Mouse (Mus musculus) MEL (cell line): Measurements from ENCODE around the gene Camkv.

Experiments
- CTCF ChIP-seq, 3 experiments: IDR thresholded peaks in 2 of 3; conservative IDR thresholded peaks in 1 of 3; 2 replicates each; pipeline ENCODE4 v1.5.1; 2011 to 2012; ENCODE audit warnings: low read length in 3 of 3, low read depth in 2 of 3, mild to moderate bottlenecking in 2 of 3, improper control_type of control experiment in 1 of 3, inconsistent platforms in 1 of 3, mixed read lengths in 1 of 3, moderate library complexity in 1 of 3; ENCODE audit not compliant: control insufficient read depth in 1 of 3, insufficient read depth in 1 of 3, poor library complexity in 1 of 3, severe bottlenecking in 1 of 3
- E2F4 ChIP-seq: IDR thresholded peaks from 2 replicates; pipeline ENCODE4 v1.6.1; 2011; ENCODE audit warnings: low read depth, low read length, improper control_type of control experiment, borderline replicate concordance
- EP300 ChIP-seq, 2 experiments: IDR thresholded peaks; 2 replicates each; pipeline ENCODE4 v1.6.1; 2011; ENCODE audit warnings: improper control_type of control experiment in 2 of 2, low read length in 2 of 2, low read depth in 1 of 2, mild to moderate bottlenecking in 1 of 2
- ETS1 ChIP-seq: IDR thresholded peaks from 2 replicates; pipeline ENCODE4 v1.6.1; 2012; ENCODE audit warnings: low read depth, mild to moderate bottlenecking, inconsistent platforms, low read length, improper control_type of control experiment, moderate library complexity
- KAT2A ChIP-seq: conservative IDR thresholded peaks from 2 replicates; pipeline ENCODE4 v1.6.1; 2012; ENCODE audit warnings: low read depth, low read length, improper control_type of control experiment, inconsistent platforms
- MAFK ChIP-seq: IDR thresholded peaks from 2 replicates; pipeline ENCODE4 v1.6.1; 2011; ENCODE audit warnings: low read depth, mild to moderate bottlenecking, low read length, improper control_type of control experiment, borderline replicate concordance
- MAX ChIP-seq: IDR thresholded peaks from 2 replicates; pipeline ENCODE4 v1.6.1; 2011; ENCODE audit warnings: low read length, improper control_type of control experiment
- NELFE ChIP-seq: IDR thresholded peaks from 2 replicates; pipeline ENCODE4 v1.6.1; 2011; ENCODE audit warnings: low read depth, low read length, improper control_type of control experiment
- POLR2A ChIP-seq, 2 experiments: IDR thresholded peaks; 2 replicates each; pipeline ENCODE4 v1.6.1; 2011 to 2012; ENCODE audit warnings: low read length in 2 of 2, mild to moderate bottlenecking in 2 of 2, control low read depth in 1 of 2, improper control_type of control experiment in 1 of 2, low read depth in 1 of 2, moderate library complexity in 1 of 2; ENCODE audit not compliant: control insufficient read depth in 1 of 2, insufficient read depth in 1 of 2, poor library complexity in 1 of 2
- USF1 ChIP-seq: IDR thresholded peaks from 2 replicates; pipeline ENCODE4 v1.6.1; 2014; ENCODE audit warnings: low read depth, mild to moderate bottlenecking, inconsistent platforms, low read length, improper control_type of control experiment, moderate library complexity
- ZNF384 ChIP-seq: IDR thresholded peaks from 2 replicates; pipeline ENCODE4 v1.6.1; 2012; ENCODE audit warnings: low read depth, mild to moderate bottlenecking, inconsistent platforms, low read length, improper control_type of control experiment

DNA sequence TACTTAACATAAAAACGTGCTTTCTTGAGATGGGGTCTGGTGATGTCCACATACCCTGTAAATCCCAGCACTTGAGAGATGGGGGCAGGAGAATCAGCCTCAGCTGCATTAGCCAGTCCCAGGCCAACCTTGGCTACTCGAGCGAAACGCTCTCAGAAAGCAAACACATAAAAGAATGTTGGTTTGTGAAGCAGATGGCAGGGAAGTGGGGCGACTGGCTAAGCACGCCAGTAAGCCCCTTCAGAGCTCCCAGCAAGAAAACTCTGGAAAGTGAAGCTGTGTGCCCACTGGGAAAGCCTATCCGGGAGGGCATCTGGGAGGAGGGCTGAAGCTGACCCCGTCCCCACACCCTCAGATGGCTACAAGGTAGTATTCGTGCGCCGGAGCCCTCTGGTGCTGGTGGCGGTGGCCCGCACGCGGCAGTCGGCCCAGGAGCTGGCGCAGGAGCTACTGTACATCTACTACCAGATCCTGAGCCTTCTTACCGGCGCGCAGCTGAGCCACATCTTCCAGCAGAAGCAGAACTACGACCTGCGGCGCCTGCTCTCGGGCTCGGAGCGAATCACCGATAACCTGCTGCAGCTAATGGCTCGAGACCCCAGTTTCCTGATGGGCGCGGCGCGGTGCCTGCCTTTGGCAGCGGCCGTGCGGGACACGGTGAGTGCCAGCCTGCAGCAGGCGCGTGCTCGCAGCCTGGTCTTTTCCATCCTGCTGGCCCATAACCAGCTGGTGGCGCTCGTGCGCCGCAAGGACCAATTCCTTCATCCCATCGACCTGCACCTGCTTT lies 34.4 kb upstream of the Camkv start:
- TF ChIP-seq CTCF (IDR thresholded peaks at IDR 0.05 in 2 of 3, conservative IDR thresholded peaks at IDR 0.05 in 1 of 3; ENCODE audit: control insufficient read depth in 1 of 3, insufficient read depth in 1 of 3, low read depth in 2 of 3, low read length in 3 of 3, poor library complexity in 1 of 3, severe bottlenecking in 1 of 3) (peak in 2 of 3 experiments; percentile 19 to 36; a peak in 4 of 6 replicates), POLR2A (IDR thresholded peaks at IDR 0.05; ENCODE audit: control insufficient read depth in 1 of 2, insufficient read depth in 1 of 2, low read depth in 1 of 2, low read length in 2 of 2, poor library complexity in 1 of 2) (no peak), EP300 (IDR thresholded peaks at IDR 0.05; ENCODE audit: low read depth in 1 of 2, low read length in 2 of 2) (no peak), E2F4 (no peak), ZNF384 (no peak), MAFK (no peak), ETS1 (no peak), USF1 (no peak), NELFE (no peak), MAX (no peak), KAT2A (no peak)
